Mouse (Mus musculus): ENCODE data around the gene Map4k2.

Map4k2 gene

GRCm38 (mm10) chr19:6315573-6315972, 25.4 kb upstream of the Map4k2 start:
- ATAC-seq (ENCODE audit: low TSS enrichment) = no peak

GRCm38 (mm10) chr19:6318145-6318544, 22.8 kb upstream of the Map4k2 start:
- ATAC-seq (ENCODE audit: low TSS enrichment) = no peak

- ATAC-seq (ENCODE audit: low TSS enrichment) = no peak
Observed at GRCm38 (mm10) chr19:6321358-6321757, 19.6 kb upstream of the Map4k2 start.

DNA sequence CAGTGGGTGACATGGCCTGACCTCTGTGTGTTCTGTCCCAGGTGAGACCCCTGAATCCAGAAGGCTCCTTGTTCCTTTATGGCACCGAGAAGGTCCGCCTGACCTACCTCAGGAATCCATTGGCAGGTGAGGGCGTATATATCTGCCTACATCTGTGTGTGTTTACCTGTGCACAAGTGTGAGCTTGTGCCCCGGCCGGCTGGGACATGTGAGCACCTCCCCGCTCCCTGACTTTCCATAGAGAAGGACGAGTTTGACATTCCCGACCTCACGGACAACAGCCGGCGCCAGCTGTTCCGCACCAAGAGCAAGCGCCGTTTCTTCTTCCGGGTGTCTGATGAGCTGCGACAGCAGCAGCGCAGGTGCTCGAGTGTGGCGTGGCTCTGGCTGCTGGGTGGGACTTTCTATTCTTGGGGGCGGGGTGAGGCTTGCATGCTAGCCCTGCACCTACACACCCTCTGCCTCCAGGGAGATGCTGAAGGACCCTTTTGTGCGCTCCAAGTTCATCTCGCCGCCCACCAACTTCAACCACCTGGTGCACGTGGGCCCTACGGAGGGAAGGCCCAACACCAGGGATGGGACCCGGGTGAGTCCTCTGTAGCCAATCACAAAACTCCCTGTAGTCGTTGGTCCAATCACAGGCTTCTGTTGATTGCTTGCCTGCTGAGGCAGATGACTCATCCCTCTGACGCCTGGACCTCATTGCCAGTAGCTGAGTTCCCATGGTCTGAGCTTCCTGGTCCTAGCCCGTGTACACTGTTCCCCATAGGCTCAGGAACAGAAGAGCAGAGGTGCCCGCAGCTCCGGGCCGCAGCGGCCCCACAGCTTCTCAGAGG, 18.9 kb upstream of the Map4k2 start:
- peak; percentile 67; the same call in 1 of the 2 replicates for ATAC-seq (ENCODE audit: low TSS enrichment)

DNA sequence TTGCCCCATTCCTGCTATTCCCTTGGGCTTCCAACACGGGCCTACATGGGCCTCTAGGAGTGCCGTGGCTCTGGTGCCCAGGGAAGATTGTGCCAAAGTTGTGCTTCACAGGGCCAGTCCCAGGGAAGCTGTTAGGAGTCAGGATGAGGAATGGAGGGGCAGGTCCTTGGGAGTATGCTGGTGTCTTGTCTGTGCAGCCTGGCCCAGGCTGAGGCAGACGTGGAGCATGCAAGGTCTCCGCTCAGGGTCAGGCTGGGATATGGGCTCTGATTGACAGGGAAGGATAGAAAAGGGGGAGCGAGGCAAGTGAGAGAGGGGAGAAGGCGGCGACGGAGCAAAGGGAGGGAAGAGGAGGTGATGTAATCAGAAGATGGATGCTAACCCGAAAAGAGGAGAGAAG, 16.2 kb upstream of the Map4k2 start:
- ATAC-seq (ENCODE audit: low TSS enrichment) = no peak

DNA sequence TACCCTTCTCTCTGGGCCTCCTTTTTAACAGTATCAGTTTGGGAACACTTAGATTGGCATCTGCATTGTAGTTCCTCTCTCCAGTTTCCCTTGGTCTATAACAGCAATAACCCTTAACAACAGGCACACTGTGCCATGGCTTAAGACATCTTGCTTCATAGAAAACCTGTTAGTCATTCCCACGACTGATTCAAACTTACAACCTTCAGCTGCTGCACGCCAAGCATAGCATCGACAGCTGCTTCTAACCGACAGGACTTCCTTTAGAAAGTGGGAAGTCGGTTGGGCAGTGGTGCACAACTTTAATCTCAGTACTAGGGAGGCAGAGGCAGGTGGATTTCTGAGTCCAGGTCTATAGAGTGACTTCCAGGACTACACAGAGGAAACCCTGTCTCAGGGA, 9.8 kb upstream of the Map4k2 start:
- ATAC-seq (ENCODE audit: low TSS enrichment) = no peak

- no peak for ATAC-seq (ENCODE audit: low TSS enrichment)
Observed at GRCm38 (mm10) chr19:6331719-6332516, 9.0 kb upstream of the Map4k2 start.

DNA sequence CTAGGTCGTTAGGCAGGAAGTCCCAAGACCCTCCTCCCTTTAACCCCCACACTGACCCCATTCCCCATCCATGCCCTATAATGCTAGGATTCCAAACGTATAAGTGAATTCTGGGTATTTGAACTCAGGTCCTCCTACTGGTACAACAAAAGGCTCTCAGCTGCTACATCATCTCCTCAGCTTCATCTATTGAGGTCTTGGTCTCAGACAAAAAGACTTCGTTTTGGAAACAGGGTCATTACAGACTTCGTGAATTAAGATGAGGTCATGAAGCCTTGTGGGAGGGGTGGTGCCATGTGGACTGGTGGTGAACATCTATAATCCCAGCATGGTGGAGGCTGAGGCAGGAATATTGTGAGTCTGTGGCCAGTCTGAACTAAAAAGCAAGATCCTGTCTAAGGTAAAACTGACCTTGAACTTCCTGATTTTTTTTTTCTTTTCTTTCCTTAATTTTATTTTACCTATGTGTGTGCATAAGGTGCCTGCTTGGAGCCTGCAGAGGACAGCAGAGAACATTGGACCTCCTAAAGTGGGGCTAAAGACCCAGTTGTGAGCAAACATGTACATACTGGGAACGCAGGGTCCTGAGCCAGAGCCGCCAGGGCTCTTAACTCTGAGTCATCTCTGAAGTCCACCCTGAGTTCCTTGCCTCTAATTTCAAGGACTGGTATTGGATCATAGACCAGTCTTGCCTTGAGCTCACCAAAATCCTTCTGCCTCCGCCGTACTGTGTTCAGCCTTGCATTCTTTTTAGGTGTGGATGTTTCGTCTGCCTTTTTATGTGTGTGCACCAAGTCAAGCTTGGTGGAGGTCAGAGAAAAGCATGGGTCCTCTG, 7.0 kb upstream of the Map4k2 start:
- no peak for ATAC-seq (ENCODE audit: low TSS enrichment)

- ATAC-seq (ENCODE audit: low TSS enrichment) = peak; percentile 94
Observed at GRCm38 (mm10) chr19:6334673-6335457, 6.1 kb upstream of the Map4k2 start, which contains the start of gene Men1. Gene Men1, plus strand, starts transcription at chr19:6334979.

DNA sequence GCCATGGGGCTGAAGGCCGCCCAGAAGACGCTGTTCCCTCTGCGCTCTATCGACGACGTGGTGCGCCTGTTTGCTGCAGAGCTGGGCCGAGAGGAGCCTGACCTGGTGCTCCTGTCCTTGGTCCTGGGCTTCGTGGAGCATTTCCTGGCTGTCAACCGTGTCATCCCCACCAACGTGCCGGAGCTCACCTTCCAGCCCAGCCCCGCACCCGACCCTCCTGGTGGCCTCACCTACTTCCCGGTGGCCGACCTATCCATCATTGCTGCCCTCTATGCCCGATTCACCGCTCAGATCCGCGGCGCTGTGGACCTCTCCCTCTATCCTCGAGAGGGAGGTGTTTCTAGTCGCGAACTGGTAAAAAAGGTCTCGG, 5.5 kb upstream of the Map4k2 start:
- 0 out of 2 replicates have a peak, but pooled peaks have one; percentile 4 for ATAC-seq (ENCODE audit: low TSS enrichment)

DNA sequence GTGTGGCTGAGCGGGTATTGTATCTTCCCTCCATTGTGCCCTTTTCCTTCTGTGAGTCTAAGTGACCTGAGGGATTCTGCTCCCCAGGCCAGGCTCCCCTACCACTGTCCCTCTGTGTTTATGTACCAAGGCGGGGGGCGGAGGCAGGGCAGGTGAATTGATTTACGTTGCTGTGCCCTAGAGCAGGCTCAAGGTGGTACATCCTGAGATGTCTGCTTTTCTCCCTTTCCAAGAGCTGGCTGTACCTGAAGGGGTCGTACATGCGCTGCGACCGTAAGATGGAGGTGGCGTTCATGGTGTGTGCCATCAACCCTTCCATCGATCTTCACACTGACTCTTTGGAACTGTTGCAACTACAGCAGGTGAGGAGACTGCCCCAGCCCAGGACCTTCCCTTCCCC, 4.0 kb upstream of the Map4k2 start:
- ATAC-seq (ENCODE audit: low TSS enrichment) = no peak

DNA sequence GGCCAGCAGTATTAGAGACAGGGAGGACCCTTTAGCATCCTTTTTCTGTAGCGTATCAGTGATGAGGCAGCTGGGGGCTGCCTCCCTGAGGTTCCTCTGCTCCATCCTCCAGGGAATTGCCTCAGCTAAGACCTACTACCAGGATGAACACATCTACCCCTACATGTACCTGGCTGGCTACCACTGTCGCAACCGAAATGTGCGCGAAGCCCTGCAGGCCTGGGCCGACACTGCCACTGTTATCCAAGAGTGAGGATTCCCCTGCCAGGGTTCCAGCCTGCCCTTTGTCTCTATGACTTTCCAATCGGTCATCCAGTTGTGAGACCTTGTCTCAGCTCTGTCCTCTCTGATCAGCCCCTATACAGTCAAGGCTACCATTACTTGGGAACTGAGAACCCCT, 2.8 kb upstream of the Map4k2 start:
- no peak for ATAC-seq (ENCODE audit: low TSS enrichment)

GRCm38 (mm10) chr19:6338716-6339115, 2.2 kb upstream of the Map4k2 start:
- ATAC-seq (ENCODE audit: low TSS enrichment) = no peak

- no peak for ATAC-seq (ENCODE audit: low TSS enrichment)
Observed at GRCm38 (mm10) chr19:6339191-6339590, 1.7 kb upstream of the Map4k2 start.

GRCm38 (mm10) chr19:6339890-6340504, 938 bp upstream of the Map4k2 start:
- ATAC-seq (ENCODE audit: low TSS enrichment) = no peak

GRCm38 (mm10) chr19:6341453-6342077, 630 bp downstream of the Map4k2 start:
- no peak for ATAC-seq (ENCODE audit: low TSS enrichment)

GRCm38 (mm10) chr19:6342276-6342933, 1.5 kb downstream of the Map4k2 start:
- ATAC-seq (ENCODE audit: low TSS enrichment) = no peak

- no peak for ATAC-seq (ENCODE audit: low TSS enrichment)
Observed at GRCm38 (mm10) chr19:6343066-6343925, 2.4 kb downstream of the Map4k2 start.

GRCm38 (mm10) chr19:6343996-6344395, 3.1 kb downstream of the Map4k2 start:
- ATAC-seq (ENCODE audit: low TSS enrichment) = no peak
